Mouse (Mus musculus) liver, embryonic 11.5 days (tissue): Measurements from ENCODE around the gene Phldb1. TPM values are rescaled to one million over a fixed set of nuclear protein-coding genes. Genes with fewer than 3 reads are reported as not detected.
A peak's percentile ranks its signal among the peaks of the same experiment; 100 is the strongest.

ENCODE experiments used
- ATAC-seq: fragments of 200-750 bp; cut with Nextera tagmentation; replicated peaks from 2 replicates; pipeline ENCODE4 v1.8.0; 2017; ENCODE audit warnings: moderate number of reproducible peaks, mild to moderate bottlenecking, moderate TSS enrichment, moderate library complexity; ENCODE audit not compliant: low FRiP score
- DNase-seq: peaks from one replicate; pipeline ENCODE4 v3.0.0-alpha.2; 2017; ENCODE audit warnings: low spot score
- H3K27ac ChIP-seq: fragments of 300-500 bp; sonication (generic); 2 replicates; pipeline ENCODE4 v1.5.1; 2014; ENCODE audit warnings: mild to moderate bottlenecking, low read depth, low read length, control low read depth
- H3K27me3 ChIP-seq: fragments of 300-500 bp; sonication (generic); replicated peaks from 2 replicates; pipeline ENCODE4 v1.6.1; 2014; ENCODE audit warnings: low read length, mixed read lengths; ENCODE audit not compliant: control insufficient read depth, insufficient read depth
- H3K36me3 ChIP-seq: fragments of 300-500 bp; sonication (generic); 2 replicates; pipeline ENCODE4 v1.6.1; 2014; ENCODE audit warnings: mild to moderate bottlenecking, low read length, moderate library complexity, mixed read lengths; ENCODE audit not compliant: control insufficient read depth, insufficient read depth
- H3K4me1 ChIP-seq: fragments of 300-500 bp; sonication (generic); replicated peaks from 2 replicates; pipeline ENCODE4 v1.6.1; 2014; ENCODE audit warnings: low read length, mixed read lengths; ENCODE audit not compliant: control insufficient read depth, insufficient read depth
- H3K4me2 ChIP-seq: fragments of 300-500 bp; sonication (generic); 2 replicates; pipeline ENCODE4 v1.6.1; 2014; ENCODE audit warnings: mild to moderate bottlenecking, control low read depth, moderate library complexity
- H3K4me3 ChIP-seq: fragments of 300-500 bp; sonication (generic); 2 replicates; pipeline ENCODE4 v1.5.1; 2014; ENCODE audit warnings: low read depth, low read length, control low read depth
- H3K9ac ChIP-seq: fragments of 300-500 bp; sonication (generic); 2 replicates; pipeline ENCODE4 v1.6.1; 2014; ENCODE audit warnings: low read depth, low read length, control low read depth
- H3K9me3 ChIP-seq: fragments of 300-500 bp; sonication (generic); 2 replicates; pipeline ENCODE4 v1.6.1; 2016; ENCODE audit warnings: low read length, inconsistent platforms, mixed read lengths; ENCODE audit not compliant: control insufficient read depth
- WGBS: fragments of 180-500 bp; shearing (Covaris S2); extraction: QIAGEN DNeasy Blood & Tissue Kit; methylation state at CpG from one replicate; pipeline ENCODE4 v1.1.7; 2014; 5-methylcytosine and 5-hydroxymethylcytosine counted together
- polyA plus RNA-seq: library from polyadenylated mRNA; unstranded; fragments of >200 nt; fragmentation: Nextera tagmentation; extraction: Ambion mirVana; gene quantifications from 2 replicates; pipeline ENCODE4 v1.2.1, GENCODE M21; 2014

Phldb1 gene
- polyA plus RNA-seq, 1 experiment from 2014 or later = 10.9 TPM

DNA sequence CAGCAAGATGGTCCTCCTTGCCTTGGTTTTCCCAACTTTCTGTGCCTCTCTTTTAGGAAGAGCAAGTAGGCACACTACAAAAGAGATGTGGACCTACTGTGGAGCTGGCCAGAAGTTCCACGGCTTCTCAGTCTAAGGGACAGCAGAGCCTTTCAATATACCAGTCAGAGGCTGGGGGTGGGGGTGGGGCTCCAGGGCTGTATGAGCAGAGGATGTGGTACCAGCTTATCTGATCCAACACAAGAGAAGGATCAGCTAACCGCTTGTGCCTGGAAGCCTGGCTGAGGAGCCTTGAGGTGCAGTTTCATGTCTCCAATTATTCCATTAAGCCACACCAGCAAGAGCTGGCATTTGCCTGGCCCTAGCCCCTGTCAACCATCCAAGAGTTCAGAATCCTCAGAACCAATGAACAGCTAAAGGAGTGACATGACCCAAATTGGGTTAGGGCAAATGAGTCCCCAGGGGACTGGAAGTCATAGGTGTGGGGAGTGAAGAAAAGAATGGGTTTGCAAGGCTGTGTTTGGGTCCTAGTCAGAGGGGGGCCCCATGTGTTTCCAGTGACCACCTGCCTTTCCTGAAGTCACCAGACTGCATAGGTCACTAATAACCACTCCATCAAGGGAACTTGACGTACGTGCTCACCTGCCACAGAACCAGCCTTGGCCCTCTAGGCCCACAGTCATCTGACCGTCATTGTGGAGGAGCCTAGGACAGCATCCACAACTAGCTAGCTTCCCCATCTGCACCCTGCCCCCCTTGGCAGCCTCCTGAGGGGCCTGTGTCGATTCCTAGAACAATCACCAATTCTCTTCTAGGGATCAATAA, 17.8 kb downstream of the Phldb1 start:
- no peak overlapping the region for H3K4me2 ChIP-seq
- peaks cover 26% of the 10 kb centered on the region for H3K4me1 ChIP-seq
- H3K9ac ChIP-seq = no peak overlapping the region
- DNase-seq (no peak), ATAC-seq (0 out of 2 replicates have a peak, but pooled peaks have one; percentile 30)
- H3K27me3 ChIP-seq = no peaks in the 10 kb centered on the region
- 0 out of 2 replicates have a peak, but pooled peaks cover 2% of the 10 kb centered on the region for H3K36me3 ChIP-seq
- no peak overlapping the region for H3K4me3 ChIP-seq
- H3K27ac ChIP-seq = no peak overlapping the region
- 70% methylated on average over 6 of the region's 6 CpGs for WGBS
- no peaks in the 10 kb centered on the region for H3K9me3 ChIP-seq

DNA sequence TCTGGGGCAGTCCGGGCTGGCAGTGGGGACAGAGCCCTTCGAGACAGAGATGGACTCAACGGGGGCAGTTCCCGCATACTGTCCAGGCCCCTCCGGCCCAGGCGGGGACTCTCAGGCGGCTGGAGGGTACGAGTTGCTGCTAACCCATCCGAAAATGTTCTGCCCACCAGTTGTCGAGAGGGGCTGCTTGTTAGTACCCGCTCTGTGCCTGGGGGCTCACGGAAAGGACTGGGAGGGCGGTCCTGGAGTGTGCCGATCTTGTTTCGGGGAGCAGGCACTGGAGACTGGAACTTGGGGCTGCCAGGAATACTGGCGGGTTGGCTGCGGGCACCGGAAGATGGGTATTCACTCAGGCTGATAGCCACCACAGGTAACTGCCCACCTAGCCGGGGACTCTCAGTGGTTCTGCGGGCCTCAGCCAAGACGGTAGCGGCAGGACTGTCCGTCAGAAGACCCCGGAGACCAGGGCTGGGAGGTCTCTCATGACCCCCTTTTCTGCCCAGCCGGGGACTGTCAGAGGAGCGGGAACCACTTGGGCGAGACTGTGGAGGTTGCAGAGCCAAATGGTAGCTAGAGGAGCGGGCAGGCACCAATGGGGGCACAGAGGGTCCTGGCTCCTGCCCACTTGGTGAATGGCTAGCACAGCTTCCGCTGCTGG, 19.2 kb downstream of the Phldb1 start:
- 90% methylated on average over 29 of the region's 29 CpGs for WGBS
- no peak for DNase-seq
- no peak for ATAC-seq

DNA sequence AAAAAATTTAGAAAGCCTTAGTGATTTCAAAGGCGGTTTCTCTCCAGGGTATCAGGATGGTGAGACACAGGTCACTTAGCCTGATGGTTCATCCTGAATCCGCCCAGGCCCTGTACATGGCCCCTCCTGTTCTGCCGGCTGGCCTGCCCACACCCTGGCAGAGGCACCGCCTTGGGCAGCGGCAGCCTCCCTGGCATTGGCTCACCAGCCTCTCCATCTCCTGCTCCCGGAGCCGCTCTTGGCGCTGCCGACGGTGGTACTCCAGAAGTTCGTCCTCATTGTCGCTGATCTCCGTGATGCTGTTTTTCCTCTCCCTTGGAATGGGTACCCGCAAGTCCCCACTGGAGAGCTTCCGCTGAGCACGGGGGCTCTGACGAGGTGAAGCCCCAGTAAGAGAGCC, 19.9 kb downstream of the Phldb1 start:
- Histone ChIP-seq H3K4me2 (no peak overlapping the region), H3K9me3 (no peaks in the 10 kb centered on the region)
- 87% methylated on average over 17 of the region's 17 CpGs for WGBS

More for the DNA sequence above, 19.2 kb downstream of the Phldb1 start:
- Histone ChIP-seq H3K4me1 (peaks cover 21% of the 10 kb centered on the region), H3K9ac (no peak overlapping the region), H3K4me2 (no peak overlapping the region), H3K4me3 (no peak overlapping the region), H3K36me3 (0 out of 2 replicates have a peak, but pooled peaks cover 2% of the 10 kb centered on the region), H3K27me3 (no peaks in the 10 kb centered on the region), H3K9me3 (no peaks in the 10 kb centered on the region), H3K27ac (no peak overlapping the region)

DNA sequence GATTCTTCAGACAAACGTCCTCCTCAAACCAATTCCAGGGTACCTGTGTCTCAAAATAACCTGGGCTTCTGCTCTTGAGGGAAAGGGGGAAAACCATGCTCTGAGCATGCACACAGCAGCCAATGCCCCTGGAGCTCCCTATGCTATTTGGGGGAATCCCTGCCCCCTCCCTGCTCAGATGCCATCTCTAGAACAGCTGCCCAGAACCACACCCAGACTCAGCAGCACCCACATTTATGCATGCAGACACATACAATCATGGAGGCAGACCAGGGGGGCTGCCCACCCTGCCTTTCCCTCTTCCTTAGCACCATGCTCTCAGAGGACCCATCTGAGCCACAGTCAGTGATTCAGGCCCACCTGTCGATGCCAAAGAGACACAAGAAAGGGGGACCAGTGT, 21.4 kb downstream of the Phldb1 start:
- no peaks in the 10 kb centered on the region for H3K27me3 ChIP-seq
- 61% methylated on average over 2 of the region's 2 CpGs for WGBS
- no peak overlapping the region for H3K4me3 ChIP-seq
- no peak overlapping the region for H3K9ac ChIP-seq
- H3K4me1 ChIP-seq = peaks cover 8% of the 10 kb centered on the region
- H3K4me2 ChIP-seq = no peak overlapping the region
- H3K9me3 ChIP-seq = no peaks in the 10 kb centered on the region
- DNase-seq (no peak), ATAC-seq (no peak)
- H3K36me3 ChIP-seq = 0 out of 2 replicates have a peak, but pooled peaks cover 2% of the 10 kb centered on the region
- no peak overlapping the region for H3K27ac ChIP-seq

More for the DNA sequence above, 19.9 kb downstream of the Phldb1 start:
- Histone ChIP-seq H3K4me1 (peaks cover 14% of the 10 kb centered on the region), H3K4me3 (no peak overlapping the region), H3K27ac (no peak overlapping the region), H3K9ac (no peak overlapping the region), H3K36me3 (0 out of 2 replicates have a peak, but pooled peaks cover 2% of the 10 kb centered on the region), H3K27me3 (no peaks in the 10 kb centered on the region)
- ATAC-seq = no peak
- DNase-seq = no peak

DNA sequence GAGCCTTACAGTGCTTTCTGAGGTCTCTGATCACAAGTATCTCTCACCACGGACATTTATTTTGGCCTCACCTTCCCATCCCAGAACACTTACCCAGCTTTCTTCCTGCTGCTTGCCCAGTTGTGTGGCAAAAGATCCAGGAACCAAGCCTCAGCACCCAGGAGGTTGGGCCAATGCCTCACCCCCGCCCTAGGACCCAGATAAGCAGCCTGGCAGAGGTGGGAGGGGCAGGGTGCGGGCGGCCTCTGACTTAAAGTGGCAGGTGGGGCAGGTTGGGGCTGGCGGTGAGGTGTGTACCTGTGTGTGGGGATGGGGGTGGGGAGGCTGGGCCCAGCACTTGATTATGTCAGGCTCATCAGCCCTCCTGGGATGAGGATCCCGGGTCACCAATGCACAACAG, 21.9 kb downstream of the Phldb1 start:
- Histone ChIP-seq H3K9ac (no peak overlapping the region), H3K36me3 (0 out of 2 replicates have a peak, but pooled peaks cover 2% of the 10 kb centered on the region), H3K4me2 (no peak overlapping the region), H3K4me1 (peaks cover 10% of the 10 kb centered on the region), H3K4me3 (no peak overlapping the region), H3K27me3 (no peaks in the 10 kb centered on the region), H3K9me3 (no peaks in the 10 kb centered on the region), H3K27ac (no peak overlapping the region)
- DNase-seq = no peak
- ATAC-seq = no peak
- WGBS = 73% methylated on average over 6 of the region's 6 CpGs

DNA sequence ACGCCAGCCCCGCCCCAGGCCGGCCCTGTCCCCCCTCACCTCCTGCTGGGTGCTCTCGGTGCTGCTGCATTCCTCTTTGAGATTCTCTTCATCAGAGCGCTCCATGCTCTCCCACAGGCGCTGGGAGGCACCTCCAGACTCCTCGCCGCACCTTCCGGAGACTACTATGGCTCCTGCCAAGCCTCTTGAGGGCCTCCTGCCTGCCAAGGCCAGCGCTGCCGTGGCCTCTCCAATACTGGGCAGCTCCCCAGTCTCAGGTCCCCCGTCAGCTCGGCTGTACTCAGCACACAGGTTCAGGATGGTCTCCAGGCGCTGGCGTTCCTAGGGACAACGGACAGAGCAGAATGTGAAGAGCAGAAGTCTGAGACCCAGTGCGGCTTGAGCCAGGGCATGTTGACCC, 23.4 kb downstream of the Phldb1 start:
- H3K4me1 ChIP-seq = peaks cover 8% of the 10 kb centered on the region
- no peaks in the 10 kb centered on the region for H3K9me3 ChIP-seq
- no peak overlapping the region for H3K9ac ChIP-seq
- H3K36me3 ChIP-seq = 0 out of 2 replicates have a peak, but pooled peaks cover 2% of the 10 kb centered on the region
- no peak overlapping the region for H3K4me3 ChIP-seq
- H3K27ac ChIP-seq = no peak overlapping the region
- H3K27me3 ChIP-seq = no peaks in the 10 kb centered on the region; the same call in 1 of the 2 replicates
- no peak overlapping the region for H3K4me2 ChIP-seq
- ATAC-seq (no peak), DNase-seq (no peak)
- WGBS = 71% methylated on average over 17 of the region's 17 CpGs

DNA sequence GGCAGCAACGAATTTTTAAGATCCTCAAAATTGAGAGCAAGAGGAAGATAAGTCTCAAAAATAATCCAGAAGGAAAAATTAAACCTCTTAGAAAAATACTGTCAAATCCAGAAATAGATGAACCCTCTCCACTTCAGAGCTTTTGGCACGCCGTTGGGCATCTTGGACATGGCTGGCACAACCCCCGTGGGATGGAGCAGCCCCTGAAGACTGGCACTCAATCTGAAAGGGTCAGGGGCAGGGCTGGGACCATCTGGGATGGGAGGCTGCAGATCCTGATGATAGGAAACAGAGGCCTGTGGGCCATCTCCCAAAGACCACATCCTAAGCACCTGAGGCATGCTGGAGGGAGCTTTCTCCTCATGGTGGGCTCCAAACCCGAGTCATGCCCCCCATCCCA, 24.8 kb downstream of the Phldb1 start:
- Histone ChIP-seq H3K9ac (no peak overlapping the region), H3K36me3 (0 out of 2 replicates have a peak, but pooled peaks cover 2% of the 10 kb centered on the region), H3K4me1 (peaks cover 7% of the 10 kb centered on the region), H3K27ac (no peak overlapping the region), H3K4me3 (no peak overlapping the region), H3K4me2 (no peak overlapping the region), H3K27me3 (no peaks in the 10 kb centered on the region; the same call in 1 of the 2 replicates), H3K9me3 (no peaks in the 10 kb centered on the region)
- ATAC-seq (no peak), DNase-seq (no peak)
- WGBS = 82% methylated on average over 5 of the region's 5 CpGs

DNA sequence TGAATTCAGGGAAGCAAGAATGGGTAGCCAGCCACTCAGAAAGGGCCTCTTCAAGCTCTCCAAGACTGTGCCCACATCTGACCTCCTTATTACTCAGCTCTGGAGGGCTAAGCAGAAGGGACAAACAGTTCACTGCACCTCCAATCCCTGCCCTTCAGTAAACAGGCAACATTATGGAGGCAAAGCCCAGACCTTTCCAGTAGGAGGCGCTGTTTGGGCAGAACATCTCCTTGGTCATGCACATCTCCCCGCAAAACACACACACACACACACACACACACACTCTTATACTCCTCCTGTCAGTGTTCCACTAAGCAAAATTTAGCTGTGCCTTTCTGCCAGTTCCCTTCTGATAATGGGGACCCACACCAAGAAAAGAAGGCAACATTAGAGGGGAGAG, 25.4 kb downstream of the Phldb1 start:
- Histone ChIP-seq H3K9ac (no peak overlapping the region), H3K27ac (no peak overlapping the region), H3K4me3 (no peak overlapping the region), H3K4me1 (peaks cover 7% of the 10 kb centered on the region), H3K27me3 (no peaks in the 10 kb centered on the region; the same call in 1 of the 2 replicates), H3K4me2 (no peak overlapping the region), H3K9me3 (no peaks in the 10 kb centered on the region), H3K36me3 (0 out of 2 replicates have a peak, but pooled peaks cover 2% of the 10 kb centered on the region)
- no peak for DNase-seq
- ATAC-seq = no peak
- 33% methylated on average over 2 of the region's 2 CpGs for WGBS
